Mouse (Mus musculus) MN1 (cell line): ENCODE data around the gene Pax8.

Source experiments
- DNase-seq: peaks from one replicate; pipeline ENCODE4 v3.0.0-alpha.2; 2016; ENCODE audit warnings: low spot score

Pax8 gene

DNA sequence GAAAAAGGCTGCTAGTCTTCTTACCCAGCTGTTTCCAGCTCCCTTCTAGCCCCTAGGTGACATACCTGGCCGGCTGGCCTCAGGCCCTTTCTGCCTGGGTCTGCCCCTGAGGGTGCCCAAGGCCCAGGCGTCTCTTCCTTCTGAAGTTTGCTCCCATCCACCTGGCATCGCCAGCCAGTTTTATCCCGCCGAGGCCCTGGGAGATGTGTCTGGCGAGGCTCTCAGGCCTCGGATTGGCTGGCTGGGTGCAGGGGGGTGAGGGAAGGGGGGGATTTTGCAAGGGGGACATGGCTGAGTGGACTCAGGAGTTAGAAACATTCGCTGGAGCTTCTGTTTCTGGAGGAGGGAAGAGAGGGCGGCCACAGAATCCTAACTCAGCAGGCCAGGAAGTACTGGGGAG, at the start of gene Pax8:
Pax8 (minus strand) TSS at position 180 of the 400 bp plus-strand sequence.
- no peak for DNase-seq

DNA sequence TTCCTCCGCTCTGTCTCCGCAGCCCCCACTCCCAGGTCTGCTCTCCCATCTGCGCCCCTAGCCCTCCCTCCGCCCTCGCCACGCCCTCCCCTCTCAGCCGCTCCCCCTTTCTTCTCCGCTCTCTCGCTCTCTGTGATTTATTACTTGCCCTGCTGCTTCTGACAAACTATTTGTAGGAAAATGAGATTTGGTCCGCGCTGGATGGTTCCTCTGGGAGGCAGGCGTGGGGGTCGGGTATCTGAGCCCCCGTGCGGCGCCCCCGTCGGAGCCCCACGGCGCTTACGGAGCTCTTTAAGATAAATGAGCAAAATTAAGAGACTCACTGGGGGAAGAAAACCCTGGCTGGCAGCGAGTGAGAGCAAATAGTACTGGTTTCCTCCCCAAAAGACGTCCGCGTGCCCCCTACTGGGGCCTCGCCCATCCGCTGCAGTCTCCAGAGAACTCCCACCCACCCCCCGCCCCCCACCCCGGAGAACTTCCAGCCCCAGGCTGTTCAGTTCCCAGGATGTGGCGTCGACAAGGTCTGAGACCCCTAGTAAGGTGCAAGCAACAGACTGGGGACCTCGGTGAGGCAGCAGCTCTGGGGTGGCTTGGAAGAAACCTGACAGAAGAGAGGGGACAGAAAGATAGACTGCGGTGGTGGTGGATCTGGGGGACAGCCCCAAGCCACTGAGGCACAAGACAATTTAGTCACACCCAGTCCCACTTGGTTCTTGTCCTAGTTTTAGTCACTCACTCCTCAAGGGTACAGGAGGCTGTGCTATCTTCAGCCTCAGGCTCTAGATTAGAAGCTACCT, 46.2 kb upstream of the Pax8 start:
- DNase-seq: no peak

GRCm38 (mm10) chr2:24520576-24521272, 45.3 kb upstream of the Pax8 start:
- no peak for DNase-seq

- DNase-seq: no peak
Observed at GRCm38 (mm10) chr2:24516946-24517345, 41.5 kb upstream of the Pax8 start.

DNA sequence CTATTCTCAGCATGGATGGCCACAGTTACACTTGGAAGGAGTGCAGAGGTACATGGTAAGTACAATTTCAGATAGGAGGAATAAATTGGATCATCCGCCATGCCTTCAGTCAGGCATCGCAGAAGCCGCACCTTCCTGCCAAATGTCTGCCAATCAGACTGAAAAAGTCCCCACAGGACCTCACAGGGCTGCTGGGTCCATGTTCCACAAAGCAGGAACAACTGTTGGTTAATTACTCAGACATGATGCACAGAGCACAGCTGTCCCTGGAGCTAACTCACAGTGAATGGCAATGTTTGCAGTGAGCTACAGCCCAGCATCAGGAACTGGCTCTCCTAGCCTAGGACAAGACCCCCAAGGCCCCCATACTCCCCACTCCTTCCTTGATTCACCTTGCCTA, 32.0 kb upstream of the Pax8 start:
- DNase-seq: no peak

DNA sequence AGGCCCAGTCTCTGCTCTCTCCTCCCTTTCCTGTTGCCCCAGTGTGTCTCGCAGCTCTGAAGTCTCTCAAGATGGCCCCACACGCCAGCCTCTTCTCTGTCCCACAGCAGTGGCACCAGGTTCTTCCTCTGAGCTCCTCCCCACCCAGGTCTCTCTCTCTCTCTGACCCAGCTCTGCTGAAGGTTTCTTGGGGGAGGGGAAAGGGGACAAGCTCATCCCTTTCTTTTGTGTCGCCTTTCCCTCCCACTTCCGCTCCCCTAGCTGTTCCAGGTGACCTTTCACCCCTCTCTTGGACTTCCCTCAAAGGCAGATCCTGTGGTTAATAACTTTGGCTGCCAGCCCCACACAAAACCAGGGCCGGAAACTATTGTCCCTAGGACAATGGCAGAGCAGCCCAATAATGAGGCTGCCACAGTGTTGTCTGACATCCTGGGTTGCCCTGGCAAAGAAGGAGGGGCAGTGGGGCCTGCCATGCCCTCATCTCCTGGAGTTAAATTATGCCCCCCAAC, 27.6 kb upstream of the Pax8 start:
- DNase-seq: no peak

- DNase-seq: no peak
Observed at GRCm38 (mm10) chr2:24500921-24501320, 25.5 kb upstream of the Pax8 start.

DNA sequence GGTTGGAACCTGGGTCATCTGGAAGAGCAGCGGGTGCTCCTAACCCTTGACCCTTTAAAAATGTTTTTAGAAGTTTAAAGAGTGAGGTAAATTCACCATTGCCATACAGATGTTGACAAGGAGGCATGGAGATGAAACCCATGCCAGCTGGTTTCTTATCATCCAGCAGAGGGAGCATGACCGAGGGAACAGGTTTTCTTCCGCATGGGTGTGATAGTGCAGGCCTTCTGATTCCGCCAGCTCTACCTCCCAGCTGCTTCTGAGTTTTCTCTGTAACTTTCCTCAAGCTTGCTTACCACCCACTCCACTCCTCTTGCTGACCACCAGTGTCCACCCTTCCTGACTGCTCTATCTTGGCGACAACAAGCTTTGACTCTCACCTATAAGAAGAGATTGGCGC, 15.2 kb upstream of the Pax8 start:
- DNase-seq: no peak

GRCm38 (mm10) chr2:24488660-24489059, 13.3 kb upstream of the Pax8 start:
- DNase-seq: no peak

DNA sequence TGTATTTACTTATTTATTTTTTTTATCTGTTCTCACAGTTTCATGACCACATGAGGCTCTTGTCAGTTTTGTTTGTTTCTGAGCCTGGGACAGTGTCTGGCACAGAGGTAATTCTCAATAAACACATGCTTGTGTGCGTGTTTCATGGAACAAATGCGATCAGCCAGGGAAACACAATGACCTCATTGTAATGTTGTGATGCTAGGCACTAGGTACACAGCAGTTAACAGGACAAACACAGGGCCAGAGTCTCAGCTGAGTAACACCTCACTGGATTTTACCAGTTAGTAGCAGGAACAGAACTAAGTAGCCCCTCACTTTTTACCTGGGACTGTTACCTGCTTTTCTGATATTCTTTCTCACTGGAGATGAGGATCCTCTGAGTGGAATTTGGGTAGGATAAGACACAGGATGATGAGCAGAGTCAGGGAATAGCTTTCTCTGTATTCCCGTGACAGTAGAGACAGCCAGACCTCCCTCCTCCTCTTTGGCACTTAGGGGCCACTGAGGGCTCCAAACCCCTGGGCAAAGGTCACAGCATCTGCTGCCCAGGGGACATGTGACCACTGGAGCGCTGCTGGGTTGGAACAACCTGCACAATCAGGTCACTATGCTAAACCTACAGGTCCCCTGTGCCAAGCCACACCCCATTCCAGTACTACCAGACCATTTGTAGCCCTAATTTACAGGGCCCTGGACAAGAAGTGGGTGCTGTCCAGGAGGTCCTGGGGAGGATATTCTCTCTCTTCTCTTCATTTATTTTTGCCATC, 11.8 kb upstream of the Pax8 start:
- DNase-seq: no peak

DNA sequence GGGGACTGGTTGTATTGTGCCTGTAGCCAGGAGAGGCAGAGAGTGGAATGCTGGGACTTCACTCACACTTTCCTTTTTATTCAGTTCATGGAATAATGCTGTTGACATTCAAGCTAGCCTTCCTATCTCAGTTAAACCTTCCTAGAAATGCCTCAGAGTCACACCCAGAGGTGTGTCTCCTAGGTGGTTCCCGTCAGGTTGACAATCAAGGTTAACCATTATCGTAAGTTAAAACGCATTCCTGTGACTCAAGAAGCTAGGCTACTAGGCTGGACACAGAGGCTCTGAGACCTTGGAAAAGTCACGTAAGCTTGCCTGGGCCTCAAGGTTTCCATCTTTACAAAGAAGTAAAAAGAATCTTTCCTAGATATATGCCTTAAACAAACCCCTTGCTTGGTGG, 10.0 kb upstream of the Pax8 start:
- DNase-seq: no peak

DNA sequence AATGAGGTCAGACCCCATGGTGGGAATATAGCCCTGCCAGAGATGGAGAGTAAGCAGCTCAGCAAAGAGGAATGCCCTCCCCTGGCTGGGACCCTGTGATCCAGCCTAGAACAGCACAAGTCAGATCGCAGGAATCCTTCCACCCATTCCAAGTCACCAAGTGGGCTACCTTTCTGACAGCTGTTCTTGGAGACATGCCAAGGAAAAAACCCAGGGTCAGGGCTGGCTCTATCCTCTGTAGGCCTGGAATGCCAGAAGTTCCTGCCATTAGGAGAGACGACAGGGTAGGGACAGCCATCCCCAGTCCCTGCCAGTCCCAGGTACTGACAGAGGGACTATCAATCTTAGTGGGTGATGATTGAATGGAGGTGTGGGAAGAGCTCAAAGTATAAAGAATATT, 4.5 kb upstream of the Pax8 start:
- DNase-seq: no peak

- DNase-seq: no peak
Observed at GRCm38 (mm10) chr2:24479151-24479550, 3.8 kb upstream of the Pax8 start.

DNA sequence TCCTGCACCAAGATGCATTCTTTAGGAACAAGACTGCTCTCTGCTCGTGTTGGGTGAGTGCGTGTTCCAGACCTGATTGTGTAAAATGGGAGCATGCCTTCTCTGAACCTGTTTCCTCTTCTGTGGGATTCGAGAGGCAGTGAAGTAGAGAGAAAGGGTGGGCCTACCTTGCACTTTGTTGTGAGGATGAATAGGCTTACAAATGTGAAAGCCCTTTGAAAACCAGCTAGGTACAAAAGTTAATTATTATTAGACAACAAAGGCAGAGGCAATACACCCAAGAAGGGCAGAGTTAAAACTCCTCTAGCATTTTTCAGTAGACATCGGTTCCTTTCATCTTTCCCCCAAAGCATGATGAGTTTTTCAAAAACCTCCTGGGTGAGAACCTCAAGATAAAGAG, 3.2 kb upstream of the Pax8 start:
- no peak for DNase-seq

GRCm38 (mm10) chr2:24474514-24475378, 653 bp downstream of the Pax8 start:
- no peak for DNase-seq

- DNase-seq: no peak
Observed at GRCm38 (mm10) chr2:24473641-24474511, 1.5 kb downstream of the Pax8 start.

DNA sequence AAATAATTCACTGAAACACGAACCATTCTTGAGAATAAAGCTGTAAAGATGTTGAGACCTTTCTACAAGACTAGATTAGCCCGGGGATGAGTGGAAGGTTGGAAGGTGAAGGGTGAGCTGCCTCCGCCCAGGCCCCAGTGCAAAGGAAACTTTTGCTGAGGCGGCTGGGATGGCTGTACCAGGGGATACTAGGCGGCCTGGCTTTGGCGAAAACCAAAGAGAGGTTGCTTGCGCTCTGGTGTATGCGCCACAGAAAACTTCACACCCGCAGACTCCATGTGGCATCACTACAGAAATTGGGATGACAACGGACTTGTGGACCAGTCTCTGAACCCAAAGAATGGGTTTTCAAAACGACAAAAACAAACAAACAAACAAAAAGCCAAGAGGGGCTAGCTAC, 2.7 kb downstream of the Pax8 start:
- no peak for DNase-seq

DNA sequence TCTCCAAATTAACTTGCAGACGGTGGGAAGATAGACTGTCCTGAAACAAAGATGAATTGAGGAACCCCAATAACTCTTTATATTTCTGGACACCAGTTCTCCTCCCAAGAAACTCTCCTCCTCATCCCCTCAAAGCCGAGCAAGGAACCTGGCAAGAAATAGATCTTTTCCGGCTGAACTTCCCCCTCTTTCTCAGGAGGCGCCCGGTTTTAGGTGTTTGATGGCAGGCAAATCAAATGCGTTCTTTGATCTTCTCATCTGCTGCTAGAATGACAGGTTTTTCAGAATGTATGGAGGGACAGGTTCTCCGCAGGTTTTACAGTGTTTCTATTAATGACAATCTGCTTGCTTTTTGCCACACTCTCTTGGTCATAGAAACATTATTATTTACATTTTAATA, 3.3 kb downstream of the Pax8 start:
- no peak for DNase-seq

DNA sequence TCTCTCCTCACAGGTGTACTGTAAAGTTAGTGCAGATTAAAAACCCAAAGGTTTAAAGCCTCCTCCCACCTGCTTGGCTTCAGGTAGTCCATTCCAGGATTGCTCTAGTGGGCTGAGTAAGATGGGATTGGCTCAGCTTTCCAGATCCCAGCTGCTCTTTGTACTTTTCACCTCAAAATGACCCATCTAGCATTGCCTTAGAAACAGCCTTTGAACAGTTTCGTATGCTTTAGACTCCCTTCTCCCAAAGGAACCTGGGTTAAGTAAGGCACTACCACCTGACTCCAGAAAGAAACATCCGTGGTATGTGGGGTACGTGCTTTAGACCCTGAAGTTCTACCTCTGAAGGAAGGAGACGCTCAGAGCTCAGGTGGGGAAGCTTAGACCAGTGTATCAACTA, 6.3 kb downstream of the Pax8 start:
- no peak for DNase-seq

- no peak for DNase-seq
Observed at GRCm38 (mm10) chr2:24468430-24468829, 7.0 kb downstream of the Pax8 start.

- no peak for DNase-seq
Observed at GRCm38 (mm10) chr2:24467156-24467555, 8.2 kb downstream of the Pax8 start.
